Mouse (Mus musculus) hindlimb bud, embryonic 11.5 days (tissue): ENCODE measurements around the gene Ascl5.

Experiments used
- DNase-seq: peaks from one replicate; pipeline ENCODE4 v3.0.0-alpha.2; 2012; ENCODE audit warnings: low read depth, low spot score; ENCODE audit errors: extremely low spot score

The Ascl5 gene

GRCm38 (mm10) chr1:136050312-136051012 lies at the start of gene Ascl5:
Gene Ascl5, plus strand, starts transcription at chr1:136050804.
- DNase-seq, result no peak

- DNase-seq, result no peak
Measured at GRCm38 (mm10) chr1:136001438-136001837, 49.2 kb upstream of the Ascl5 start.

GRCm38 (mm10) chr1:136006292-136006748 lies 44.3 kb upstream of the Ascl5 start, which contains the start of gene Igfn1:
Gene Igfn1, minus strand, starts transcription at chr1:136006342.
- DNase-seq, result no peak

GRCm38 (mm10) chr1:136007211-136008158 lies 43.1 kb upstream of the Ascl5 start, which contains the start of gene Tmem9:
Gene Tmem9, plus strand, starts transcription at chr1:136008150.
- peak; percentile 56 for DNase-seq

- no peak for DNase-seq
Measured at GRCm38 (mm10) chr1:136008159-136008533, 42.5 kb upstream of the Ascl5 start.

- DNase-seq, result no peak
Measured at GRCm38 (mm10) chr1:136010247-136010646, 40.4 kb upstream of the Ascl5 start.

- no peak for DNase-seq
Measured at GRCm38 (mm10) chr1:136013513-136013912, 37.1 kb upstream of the Ascl5 start.

GRCm38 (mm10) chr1:136014796-136015502 lies 35.7 kb upstream of the Ascl5 start:
- no peak for DNase-seq

- peak; percentile 44 for DNase-seq
Measured at GRCm38 (mm10) chr1:136017307-136017706, 33.3 kb upstream of the Ascl5 start.

- peak; percentile 95 for DNase-seq
Measured at GRCm38 (mm10) chr1:136017907-136018313, 32.7 kb upstream of the Ascl5 start.

GRCm38 (mm10) chr1:136018390-136019189 lies 32.0 kb upstream of the Ascl5 start:
- DNase-seq, result no peak

- no peak for DNase-seq
Measured at GRCm38 (mm10) chr1:136030201-136030600, 20.4 kb upstream of the Ascl5 start.

GRCm38 (mm10) chr1:136031697-136032096 lies 18.9 kb upstream of the Ascl5 start:
- DNase-seq, result no peak

- DNase-seq, result no peak
Measured at GRCm38 (mm10) chr1:136032961-136033360, 17.6 kb upstream of the Ascl5 start.

GRCm38 (mm10) chr1:136038746-136039538 lies 11.7 kb upstream of the Ascl5 start:
- no peak for DNase-seq

- DNase-seq, result no peak
Measured at GRCm38 (mm10) chr1:136040452-136040851, 10.2 kb upstream of the Ascl5 start.

- no peak for DNase-seq
Measured at GRCm38 (mm10) chr1:136040874-136041273, 9.7 kb upstream of the Ascl5 start.

GRCm38 (mm10) chr1:136045774-136046173 lies 4.8 kb upstream of the Ascl5 start:
- DNase-seq, result no peak

GRCm38 (mm10) chr1:136047432-136047831 lies 3.2 kb upstream of the Ascl5 start:
- DNase-seq, result no peak
